Mouse (Mus musculus) stomach, embryonic 16.5 days (tissue): ENCODE measurements around the gene Lgr4. TPM values are rescaled to one million over a fixed set of nuclear protein-coding genes. Genes with fewer than 3 reads are reported as not detected.

ENCODE experiments used
- ATAC-seq: fragments of 200-750 bp; cut with Nextera tagmentation; 2 replicates; pipeline ENCODE4 v1.8.0; 2017; ENCODE audit warnings: moderate number of reproducible peaks, moderate TSS enrichment; ENCODE audit not compliant: insufficient read depth, low FRiP score
- H3K27ac ChIP-seq: fragments of 300-500 bp; sonication (generic); 2 replicates; pipeline ENCODE4 v1.5.1; 2014; ENCODE audit warnings: low read length
- H3K27me3 ChIP-seq: fragments of 300-500 bp; sonication (generic); 2 replicates; pipeline ENCODE4 v1.6.1; 2014; ENCODE audit warnings: low read length, control low read depth, mixed read lengths; ENCODE audit not compliant: control insufficient read depth, insufficient read depth
- H3K36me3 ChIP-seq: fragments of 300-500 bp; sonication (generic); 2 replicates; pipeline ENCODE4 v1.6.1; 2014; ENCODE audit warnings: low read length; ENCODE audit not compliant: control insufficient read depth, insufficient read depth
- H3K4me1 ChIP-seq: fragments of 300-500 bp; sonication (generic); 2 replicates; pipeline ENCODE4 v1.6.1; 2014; ENCODE audit warnings: low read length, control low read depth, mixed read lengths; ENCODE audit not compliant: control insufficient read depth, insufficient read depth
- H3K4me2 ChIP-seq: fragments of 300-500 bp; sonication (generic); 2 replicates; pipeline ENCODE4 v1.6.1; 2014; ENCODE audit warnings: low read depth, low read length, mixed read lengths
- H3K4me3 ChIP-seq: fragments of 300-500 bp; sonication (generic); replicated peaks from 2 replicates; pipeline ENCODE4 v1.5.1; 2014; ENCODE audit warnings: mild to moderate bottlenecking, low read length
- H3K9ac ChIP-seq: fragments of 300-500 bp; sonication (generic); 2 replicates; pipeline ENCODE4 v1.6.1; 2014; ENCODE audit warnings: low read length
- H3K9me3 ChIP-seq: fragments of 300-500 bp; sonication (generic); replicated peaks from 2 replicates; pipeline ENCODE4 v1.6.1; 2016; ENCODE audit warnings: low read length, control low read depth; ENCODE audit not compliant: control insufficient read depth
- whole genome bisulfite sequencing: fragments of 180-500 bp; shearing (Covaris S2); extraction: QIAGEN DNeasy Blood & Tissue Kit; methylation state at CpG from one replicate; pipeline ENCODE4 v1.1.7; 2014; 5-methylcytosine and 5-hydroxymethylcytosine counted together
- polyA plus RNA-seq: library from polyadenylated mRNA; unstranded; fragments of >200 nt; fragmentation: Nextera tagmentation; extraction: Ambion mirVana; gene quantifications from 2 replicates; pipeline ENCODE4 v1.2.1, GENCODE M21; 2015

The Lgr4 gene
- polyA plus RNA-seq, 1 experiment from 2014 or later: 18.2 TPM

DNA sequence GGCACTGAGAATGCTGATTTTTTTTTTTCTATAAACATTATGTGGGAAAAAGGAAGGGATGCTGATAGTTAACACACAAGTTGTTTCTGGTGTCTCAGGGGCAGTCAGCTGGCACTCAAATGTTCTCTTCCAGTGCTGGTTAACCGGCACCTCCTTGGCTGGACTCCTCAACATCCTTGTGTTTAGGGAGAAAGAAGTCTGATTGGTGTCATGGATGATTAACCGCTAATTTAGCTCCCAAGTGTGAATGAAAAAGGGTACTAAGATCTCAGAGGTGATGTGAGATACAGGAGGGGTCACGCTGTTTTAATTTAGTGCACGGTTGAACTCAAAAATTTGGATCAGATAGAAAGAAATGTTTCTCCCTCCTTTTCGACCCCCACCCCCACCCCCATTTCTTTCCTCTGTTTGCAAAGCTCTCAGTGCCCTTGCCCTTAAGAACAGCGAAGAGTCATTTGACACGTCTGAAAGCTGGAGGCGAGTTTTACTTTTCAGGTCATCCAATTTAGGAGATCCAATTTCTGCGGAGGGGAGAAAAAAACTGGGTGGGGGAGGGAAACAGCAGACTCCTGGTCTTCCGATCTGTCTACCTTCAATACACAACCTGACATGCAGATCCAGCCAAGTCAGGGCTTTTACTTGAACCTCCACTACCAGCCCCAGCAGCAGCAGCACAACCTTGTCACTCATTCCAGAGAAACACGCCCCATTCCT is 508 bp upstream of the Lgr4 start:
- Histone ChIP-seq H3K4me2 (peak overlapping the region; percentile 62), H3K36me3 (no peaks in the 10 kb centered on the region), H3K4me3 (peak overlapping the region; percentile 89), H3K27ac (peak overlapping the region; percentile 26; the same call in 1 of the 2 replicates), H3K9me3 (no peaks in the 10 kb centered on the region), H3K9ac (peak overlapping the region; percentile 48), H3K4me1 (peaks cover 19% of the 10 kb centered on the region), H3K27me3 (no peaks in the 10 kb centered on the region)
- ATAC-seq: no peak
- 8% methylated on average over 11 of the region's 11 CpGs for WGBS

DNA sequence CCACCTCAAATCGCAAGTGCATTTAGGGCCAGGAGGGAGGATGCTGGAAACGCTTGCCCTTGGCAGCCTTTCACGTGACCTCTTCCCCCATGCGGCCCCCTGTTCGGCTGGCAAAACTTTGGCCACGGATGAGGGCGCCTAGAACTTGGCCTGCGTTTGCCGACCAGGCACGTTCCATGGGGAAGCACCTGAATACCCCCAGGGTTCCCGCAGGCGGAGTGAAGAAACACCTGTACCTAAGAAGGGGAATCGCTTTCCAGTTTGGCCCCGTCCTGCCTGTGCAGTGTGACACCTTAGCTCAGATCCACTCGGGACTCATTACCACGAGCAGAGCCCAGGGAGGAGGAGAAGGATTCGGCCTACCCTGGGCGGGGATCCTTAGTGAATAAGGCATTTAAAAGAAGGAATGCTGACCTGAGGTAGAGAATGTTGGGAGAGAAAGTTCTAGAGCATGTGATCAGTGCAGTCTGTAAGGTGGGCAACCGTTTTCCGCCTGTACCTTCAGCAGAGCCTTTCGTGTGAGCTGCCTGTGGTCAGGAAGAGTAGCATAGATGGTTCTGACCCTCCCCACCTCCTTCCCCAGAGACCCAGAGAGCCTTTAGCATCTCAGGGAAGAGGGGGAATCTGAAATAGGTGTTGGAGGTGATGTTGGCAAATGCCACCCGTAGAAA is 1.3 kb downstream of the Lgr4 start:
- no peaks in the 10 kb centered on the region for H3K36me3 ChIP-seq
- no peak for ATAC-seq
- H3K4me2 ChIP-seq: peak overlapping the region; percentile 65
- WGBS: 7% methylated on average over 22 of the region's 22 CpGs
- H3K27ac ChIP-seq: peak overlapping the region; percentile 99
- no peaks in the 10 kb centered on the region for H3K27me3 ChIP-seq
- no peaks in the 10 kb centered on the region for H3K9me3 ChIP-seq
- H3K9ac ChIP-seq: peak overlapping the region; percentile 92
- H3K4me1 ChIP-seq: peaks cover 25% of the 10 kb centered on the region
- H3K4me3 ChIP-seq: peak overlapping the region; percentile 89

DNA sequence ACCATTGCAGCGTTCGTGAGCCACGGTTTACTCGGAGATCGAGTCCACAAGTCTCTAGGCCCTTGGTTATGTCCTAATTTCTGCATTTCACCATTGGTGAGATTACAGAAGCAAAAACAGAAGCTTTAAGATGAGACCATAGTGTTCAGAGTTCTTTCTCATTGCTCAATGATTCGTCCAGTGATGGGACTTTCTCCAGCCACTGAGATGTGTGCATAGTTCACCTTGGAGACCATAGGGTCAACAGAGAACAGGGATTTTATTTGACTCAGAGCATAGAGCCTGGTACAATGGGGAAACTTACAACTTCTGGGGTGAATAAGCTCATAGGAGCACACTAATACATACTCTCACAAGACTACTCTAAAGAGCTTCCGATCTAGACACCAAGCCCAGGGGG is 3.0 kb downstream of the Lgr4 start:
- Histone ChIP-seq H3K9ac (peak overlapping the region; percentile 51), H3K4me2 (peak overlapping the region; percentile 65), H3K27ac (peak overlapping the region; percentile 21), H3K9me3 (no peaks in the 10 kb centered on the region), H3K4me1 (peaks cover 25% of the 10 kb centered on the region), H3K4me3 (peak overlapping the region; percentile 89), H3K27me3 (no peaks in the 10 kb centered on the region), H3K36me3 (no peaks in the 10 kb centered on the region; the same call in 1 of the 2 replicates)
- 69% methylated on average over 7 of the region's 7 CpGs for WGBS
- no peak for ATAC-seq

DNA sequence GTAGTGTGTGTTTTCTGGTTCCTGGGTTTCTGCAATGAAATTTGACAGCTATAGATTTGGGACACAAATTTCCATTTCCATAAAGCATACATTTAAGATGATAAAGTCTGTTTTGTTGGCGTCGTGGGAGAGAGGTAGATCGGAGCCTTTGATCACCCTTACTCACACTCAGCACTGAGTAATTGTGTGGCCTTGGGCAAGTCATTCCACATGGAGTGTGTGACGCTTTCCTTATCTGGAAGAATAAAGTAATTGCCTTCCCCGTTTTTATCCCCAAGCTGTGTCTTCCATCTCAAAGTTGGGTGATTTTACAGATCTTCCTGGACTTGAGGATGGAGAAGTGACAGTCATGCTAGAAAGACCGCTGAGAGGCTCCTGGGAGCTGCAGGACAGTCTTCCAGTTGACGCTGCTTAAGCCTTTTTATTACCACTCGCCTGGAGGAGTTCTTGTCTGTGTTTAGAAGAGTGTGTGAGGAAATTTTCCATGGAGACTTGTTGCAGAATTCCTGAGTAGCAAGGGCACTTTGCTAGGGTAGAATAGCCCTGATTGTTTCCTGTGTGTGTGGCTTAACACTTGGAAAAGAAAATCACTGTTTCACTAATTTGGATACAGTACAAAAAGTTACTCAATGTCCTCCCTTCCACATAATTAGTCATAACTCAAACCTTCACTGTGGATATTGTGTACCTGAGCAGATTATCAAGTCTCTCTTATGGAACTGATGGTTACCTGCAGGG is 4.0 kb downstream of the Lgr4 start:
- Histone ChIP-seq H3K4me3 (peak overlapping the region; percentile 19), H3K27ac (peak overlapping the region; percentile 75)
- WGBS: 49% methylated on average over 8 of the region's 8 CpGs

DNA sequence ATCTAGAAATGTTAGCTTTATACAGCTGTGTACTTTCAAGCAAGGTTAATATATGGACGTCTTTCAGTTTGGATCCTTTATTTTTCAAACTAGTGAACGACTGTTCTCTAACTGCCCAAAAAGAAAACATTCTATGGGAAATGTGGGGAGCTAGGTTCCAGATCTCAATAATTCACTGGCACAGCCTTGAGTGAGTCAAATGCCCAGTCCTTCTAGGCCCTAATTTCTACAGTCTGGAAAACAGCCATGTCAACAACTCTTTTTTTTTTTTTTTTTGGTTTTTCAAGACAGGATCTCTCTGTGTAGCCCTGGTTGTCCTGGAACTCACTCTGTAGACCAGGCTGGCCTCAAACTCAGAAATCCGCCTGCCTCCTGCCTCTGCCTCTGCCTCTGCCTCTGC is 4.9 kb downstream of the Lgr4 start:
- Histone ChIP-seq H3K36me3 (no peaks in the 10 kb centered on the region; the same call in 1 of the 2 replicates), H3K9me3 (no peaks in the 10 kb centered on the region), H3K9ac (no peak overlapping the region), H3K4me1 (peaks cover 24% of the 10 kb centered on the region), H3K4me2 (no peak overlapping the region), H3K27me3 (no peaks in the 10 kb centered on the region), H3K4me3 (no peak overlapping the region), H3K27ac (no peak overlapping the region)
- WGBS: 60% methylated on average over 3 of the region's 3 CpGs
- no peak for ATAC-seq

More for the DNA sequence above, 4.0 kb downstream of the Lgr4 start:
- Histone ChIP-seq H3K4me2 (peak overlapping the region; percentile 65), H3K4me1 (peaks cover 25% of the 10 kb centered on the region), H3K36me3 (no peaks in the 10 kb centered on the region; the same call in 1 of the 2 replicates), H3K9ac (peak overlapping the region; percentile 50; the same call in 1 of the 2 replicates), H3K9me3 (no peaks in the 10 kb centered on the region), H3K27me3 (no peaks in the 10 kb centered on the region)
- ATAC-seq: no peak

DNA sequence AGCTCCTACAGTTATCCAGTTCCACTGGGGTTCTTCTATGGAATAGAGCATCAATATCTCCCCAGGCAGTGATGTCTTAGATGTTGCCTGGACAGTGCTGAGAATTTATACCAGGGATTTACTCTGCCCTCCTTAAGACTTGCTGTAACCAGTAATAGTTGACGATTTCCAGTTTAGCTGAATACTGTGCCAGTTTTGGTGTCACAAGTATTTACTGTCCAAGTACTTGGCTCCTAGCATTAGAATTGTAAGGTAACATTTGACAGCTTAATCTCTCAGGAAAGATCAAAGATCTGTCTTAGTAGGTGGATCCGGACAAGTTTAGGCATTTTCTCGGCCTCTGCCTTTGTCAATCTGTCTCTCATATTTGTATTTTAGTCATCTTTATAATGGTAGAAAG is 5.6 kb downstream of the Lgr4 start:
- H3K36me3 ChIP-seq: no peaks in the 10 kb centered on the region; the same call in 1 of the 2 replicates
- no peaks in the 10 kb centered on the region for H3K9me3 ChIP-seq
- peak overlapping the region; percentile 14; the same call in 1 of the 2 replicates for H3K4me2 ChIP-seq
- no peak overlapping the region for H3K9ac ChIP-seq
- no peaks in the 10 kb centered on the region for H3K27me3 ChIP-seq
- 0 out of 2 replicates have a peak overlapping the region, but pooled peaks have one; percentile 8 for H3K27ac ChIP-seq
- 59% methylated on average over 3 of the region's 3 CpGs for WGBS
- H3K4me1 ChIP-seq: peaks cover 24% of the 10 kb centered on the region
- no peak for ATAC-seq
- H3K4me3 ChIP-seq: no peak overlapping the region

DNA sequence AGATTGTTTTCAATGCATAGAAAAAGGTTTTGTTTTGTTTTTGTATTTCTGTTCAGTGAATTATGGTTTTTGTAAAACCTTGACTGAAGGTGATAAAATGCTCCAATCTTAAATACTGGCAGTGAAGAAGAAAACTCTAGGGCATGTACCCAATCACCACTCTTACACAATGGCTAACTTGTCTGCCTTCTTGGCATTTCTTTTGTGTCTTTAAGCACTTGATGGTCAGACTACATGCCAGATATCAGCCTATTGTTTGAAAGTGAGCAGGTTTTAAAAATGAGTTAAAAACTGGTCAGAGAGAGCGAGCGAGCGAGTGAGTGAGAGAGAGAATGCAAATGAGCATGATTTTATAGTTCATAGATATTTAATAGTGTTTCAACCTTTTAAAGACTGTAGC is 6.5 kb downstream of the Lgr4 start:
- no peak overlapping the region for H3K4me2 ChIP-seq
- H3K36me3 ChIP-seq: no peaks in the 10 kb centered on the region; the same call in 1 of the 2 replicates
- peaks cover 27% of the 10 kb centered on the region for H3K4me1 ChIP-seq
- no peak overlapping the region for H3K27ac ChIP-seq
- no peak overlapping the region for H3K9ac ChIP-seq
- 77% methylated on average over 3 of the region's 3 CpGs for WGBS
- ATAC-seq: no peak
- no peaks in the 10 kb centered on the region for H3K9me3 ChIP-seq
- no peak overlapping the region for H3K4me3 ChIP-seq
- no peaks in the 10 kb centered on the region for H3K27me3 ChIP-seq

DNA sequence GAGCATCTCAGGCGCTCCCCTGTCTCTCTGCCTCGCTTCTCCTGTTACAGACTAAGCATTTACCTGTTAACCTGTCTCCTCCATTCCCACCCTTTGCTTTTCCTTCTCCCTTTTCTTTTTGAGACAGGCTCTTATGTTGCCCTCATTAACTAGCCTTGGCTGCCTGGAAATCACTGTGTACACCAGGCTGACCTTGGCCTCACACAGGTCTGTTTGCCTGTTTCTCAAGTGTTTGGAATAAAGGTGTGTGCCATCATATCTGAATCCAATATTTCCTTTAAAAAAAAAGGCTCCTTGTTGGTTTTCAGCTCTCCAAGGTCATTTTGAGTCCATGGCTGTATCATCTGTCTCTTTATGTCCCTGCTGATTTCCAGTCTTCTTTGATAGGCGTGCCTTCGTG is 9.5 kb downstream of the Lgr4 start:
- H3K4me2 ChIP-seq: no peak overlapping the region
- peaks cover 24% of the 10 kb centered on the region for H3K4me1 ChIP-seq
- H3K36me3 ChIP-seq: no peaks in the 10 kb centered on the region; the same call in 1 of the 2 replicates
- no peaks in the 10 kb centered on the region for H3K9me3 ChIP-seq
- 80% methylated on average over 4 of the region's 4 CpGs for WGBS
- no peaks in the 10 kb centered on the region for H3K27me3 ChIP-seq
- no peak overlapping the region for H3K9ac ChIP-seq
- no peak overlapping the region for H3K4me3 ChIP-seq
- no peak overlapping the region; the same call in 1 of the 2 replicates for H3K27ac ChIP-seq
- ATAC-seq: 0 out of 2 replicates have a peak, but pooled peaks have one; percentile 6
